Mouse (Mus musculus) adrenal gland, adult 2 months (tissue): ENCODE results near the gene Glud1. TPM values are rescaled to one million over a fixed set of nuclear protein-coding genes. Genes with fewer than 3 reads are reported as not detected.
"Not testable (repeated sequence)": the region's sequence is repeated elsewhere in the genome, so short reads cannot be mapped to it uniquely, and the experiment has no call there.

ENCODE experiments used
- DNase-seq: peaks from one replicate; pipeline ENCODE4 v3.0.0; 2021
- polyA plus RNA-seq: library from polyadenylated mRNA; depleted of rRNA; stranded (reverse); fragments of >200 nt; gene quantifications from 2 replicates; pipeline ENCODE4 v1.2.3, GENCODE M21; 2012
- total RNA-seq, 2 experiments: library from RNA; stranded (reverse); gene quantifications; 2 replicates each; pipeline ENCODE4 v1.2.3; 2021

Gene Glud1
- total and polyA plus RNA-seq, 3 experiments = 152 to 249 (median 184) TPM

DNA sequence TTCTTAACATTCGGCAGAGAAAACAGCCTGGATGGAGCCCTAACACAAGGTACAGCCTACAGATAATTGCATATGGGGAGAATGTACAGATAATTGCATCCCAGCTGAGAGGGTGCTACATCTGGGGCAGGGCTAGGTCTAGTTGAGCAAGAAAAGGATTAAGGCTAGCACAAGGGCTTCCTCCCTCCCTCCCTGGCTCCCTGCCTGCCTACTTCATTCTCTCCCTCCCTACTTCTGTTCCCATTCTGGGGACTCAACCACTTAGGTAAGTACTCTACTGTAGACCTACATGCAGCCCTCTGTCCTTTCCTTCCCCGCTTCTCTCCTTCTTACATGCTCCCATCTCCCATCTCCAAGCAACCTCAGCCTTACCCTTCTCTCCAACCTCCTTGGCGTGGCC, 42.8 kb downstream of the Glud1 start:
- no peak for DNase-seq

DNA sequence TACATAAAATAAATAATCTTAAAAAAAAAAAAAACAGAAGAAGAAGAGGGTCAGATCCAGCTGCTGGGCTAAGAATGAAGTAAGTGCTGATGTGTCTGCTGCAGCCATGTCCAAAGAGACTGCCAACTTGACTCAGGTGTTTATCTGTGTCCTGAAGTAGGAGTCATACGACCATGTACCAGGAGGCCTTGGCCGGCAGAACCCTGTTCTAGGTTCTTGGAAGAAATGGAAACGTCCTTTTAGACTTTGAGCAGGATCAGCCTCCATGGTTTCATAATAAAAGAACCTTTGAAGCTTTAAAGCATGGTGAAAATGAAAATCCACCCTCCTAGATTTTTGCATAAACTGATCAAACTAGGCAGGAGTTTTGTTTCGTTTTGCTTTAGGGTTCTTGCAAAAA, 43.9 kb downstream of the Glud1 start:
- DNase-seq = no peak

DNA sequence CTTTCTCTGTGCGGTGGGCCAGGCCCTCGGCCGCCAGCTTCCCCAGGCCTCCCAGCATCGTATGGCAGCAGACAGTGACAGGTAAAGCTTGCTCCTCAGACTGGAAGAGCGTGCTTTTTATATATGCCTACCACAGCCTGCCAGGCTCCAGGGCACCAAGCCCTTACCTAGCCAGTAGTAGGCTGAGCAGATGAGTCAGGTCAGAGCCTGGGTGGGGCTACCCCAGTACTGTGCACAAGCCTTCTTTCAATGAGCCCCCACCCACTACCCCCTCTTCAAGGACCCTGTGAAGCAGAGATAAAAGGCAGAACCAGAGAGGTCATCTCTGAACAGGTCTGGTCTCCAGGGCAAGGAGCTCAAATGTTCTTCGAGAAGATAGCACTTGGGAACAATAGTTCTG, 44.8 kb downstream of the Glud1 start, which contains the start of gene Fam25c:
Fam25c (minus strand) TSS at position 133 of the 400 bp plus-strand sequence.
- DNase-seq = no peak

DNA sequence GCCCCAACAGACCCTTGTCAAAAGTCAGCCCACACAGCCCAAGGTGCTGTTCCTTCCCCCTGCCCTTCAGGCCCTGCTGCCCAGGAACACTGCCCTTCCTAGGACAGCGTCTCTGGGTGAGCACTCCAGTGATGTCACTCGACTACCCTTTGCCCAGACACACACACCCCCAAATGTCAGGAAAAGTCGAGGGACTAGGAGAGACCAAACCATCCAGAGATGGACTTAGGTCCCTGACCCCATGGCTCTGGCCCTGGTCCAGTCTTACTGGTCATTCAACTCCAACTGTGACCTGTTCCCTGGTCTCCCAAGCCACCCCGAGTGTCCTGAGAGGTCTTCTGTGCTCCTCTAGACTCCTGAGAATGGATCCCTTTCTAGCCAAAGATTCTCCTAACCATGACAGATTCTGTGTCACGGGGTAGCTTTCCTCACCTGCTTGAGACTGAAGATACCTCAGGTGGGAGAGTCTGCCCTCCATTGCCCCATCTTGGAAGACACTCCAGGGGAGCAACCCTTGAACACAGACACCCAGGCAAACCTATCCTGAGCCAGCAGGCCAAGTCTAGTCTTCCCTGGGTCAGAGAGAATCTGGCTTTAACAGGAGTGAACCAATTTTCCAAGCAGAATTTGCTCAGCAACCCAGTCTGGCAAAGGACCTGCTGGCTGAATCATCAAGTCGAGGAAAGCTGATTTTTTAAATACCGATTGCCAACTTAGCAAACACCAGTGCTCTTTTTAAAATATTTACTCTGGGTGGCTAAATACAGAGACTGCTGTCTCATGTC, 47.3 kb downstream of the Glud1 start:
- peak; percentile 34 for DNase-seq

DNA sequence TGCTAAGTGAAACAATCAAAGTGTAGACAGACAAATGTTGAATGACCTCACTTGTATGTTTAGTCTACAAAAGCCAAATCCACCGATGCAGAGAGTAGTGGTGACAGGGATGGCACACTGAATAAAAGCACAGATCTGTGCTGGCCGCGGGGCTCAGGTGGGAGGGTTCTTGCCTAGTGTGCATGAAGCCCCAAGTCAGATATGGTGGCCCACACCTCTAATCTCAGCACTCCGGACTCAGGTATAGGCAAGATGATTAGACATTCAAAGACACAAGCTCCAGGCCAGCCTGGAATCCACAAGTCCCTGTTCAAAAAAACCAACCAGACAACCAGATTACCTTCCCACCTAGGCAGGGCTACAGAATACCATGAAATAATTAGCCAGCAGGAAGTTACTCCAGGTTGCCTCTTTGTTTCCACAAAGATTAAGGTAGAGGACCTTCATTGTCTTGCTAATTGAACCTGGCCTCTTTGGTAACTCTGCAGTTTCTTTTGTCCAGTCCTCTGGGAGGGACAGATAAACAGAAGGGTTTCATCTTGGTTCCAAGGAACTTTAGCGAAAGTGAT, 49.2 kb downstream of the Glud1 start:
- DNase-seq = no peak

DNA sequence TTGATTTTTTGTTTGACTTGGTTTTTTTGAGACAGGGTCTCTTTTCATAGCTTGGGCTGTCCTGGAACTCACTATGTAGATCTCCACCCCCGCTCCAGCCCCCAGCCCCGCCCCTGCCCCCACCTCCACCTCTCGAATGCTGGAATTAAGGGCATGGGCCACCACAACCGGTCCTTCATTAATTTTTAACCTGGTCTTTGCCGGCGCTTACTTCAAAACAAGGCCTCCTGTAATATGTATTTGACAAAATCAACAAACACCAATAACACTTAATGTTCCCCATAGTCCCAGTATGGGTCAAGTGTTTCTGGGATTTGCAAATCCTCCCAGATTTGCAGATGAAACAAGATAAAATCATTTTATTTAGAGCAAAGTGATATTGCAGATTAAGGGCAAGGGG, 49.7 kb downstream of the Glud1 start:
- no peak for DNase-seq

DNA sequence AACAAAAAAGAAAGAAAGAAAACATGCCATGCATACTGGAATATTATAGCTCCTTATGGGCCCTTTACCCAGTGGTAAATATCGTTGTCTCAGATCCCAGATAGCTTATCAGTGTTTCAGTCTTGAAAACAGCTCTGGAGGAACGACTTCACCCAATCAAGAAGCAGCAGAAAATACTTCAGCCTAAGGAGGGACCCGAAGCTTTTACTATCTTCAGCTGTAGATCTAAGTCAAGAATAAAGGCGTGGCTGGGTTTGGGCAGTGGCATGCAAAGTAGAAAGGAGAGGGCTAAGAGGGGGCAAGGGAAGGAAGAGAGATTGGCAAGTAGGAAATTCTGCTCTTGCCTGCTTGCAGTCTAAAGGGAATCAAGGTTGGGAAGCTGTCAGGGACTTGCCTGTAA, 51.6 kb downstream of the Glud1 start:
- DNase-seq = no peak

DNA sequence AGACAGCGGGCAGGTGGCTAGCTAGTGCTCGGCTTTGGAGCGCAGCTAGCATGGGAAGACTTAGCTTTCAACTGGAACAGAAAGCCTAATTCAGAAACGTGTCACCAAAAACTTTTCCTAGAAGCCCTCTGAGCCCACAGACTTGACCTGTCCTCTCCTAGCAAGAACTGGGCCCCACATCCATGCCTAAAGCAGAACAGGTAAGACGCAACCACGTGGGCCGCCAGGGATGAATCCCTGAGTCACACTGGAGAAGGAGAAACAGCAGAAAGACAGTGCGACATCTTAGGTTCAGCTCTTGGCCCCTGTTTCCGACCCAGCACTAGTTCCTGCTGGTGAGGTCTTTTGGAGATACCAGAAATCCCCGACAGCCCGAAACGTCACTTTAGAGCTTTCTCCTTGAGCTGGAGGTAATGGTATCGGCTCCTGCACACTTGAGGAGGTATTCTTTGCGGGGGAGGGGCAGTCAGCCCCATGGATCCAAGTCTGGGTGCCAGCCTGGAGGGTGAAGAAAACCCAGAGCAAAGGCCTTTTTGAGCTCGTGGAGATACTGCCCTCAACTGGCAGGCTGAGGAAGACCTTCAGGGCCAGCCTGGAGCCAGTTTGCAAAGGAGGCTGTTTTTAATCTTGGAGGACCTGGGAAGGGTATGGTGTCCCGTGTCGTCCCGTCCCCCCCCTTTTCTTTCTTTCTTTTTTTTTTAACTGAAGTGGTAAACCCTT, 52.4 kb downstream of the Glud1 start:
- DNase-seq = peak; percentile 87

DNA sequence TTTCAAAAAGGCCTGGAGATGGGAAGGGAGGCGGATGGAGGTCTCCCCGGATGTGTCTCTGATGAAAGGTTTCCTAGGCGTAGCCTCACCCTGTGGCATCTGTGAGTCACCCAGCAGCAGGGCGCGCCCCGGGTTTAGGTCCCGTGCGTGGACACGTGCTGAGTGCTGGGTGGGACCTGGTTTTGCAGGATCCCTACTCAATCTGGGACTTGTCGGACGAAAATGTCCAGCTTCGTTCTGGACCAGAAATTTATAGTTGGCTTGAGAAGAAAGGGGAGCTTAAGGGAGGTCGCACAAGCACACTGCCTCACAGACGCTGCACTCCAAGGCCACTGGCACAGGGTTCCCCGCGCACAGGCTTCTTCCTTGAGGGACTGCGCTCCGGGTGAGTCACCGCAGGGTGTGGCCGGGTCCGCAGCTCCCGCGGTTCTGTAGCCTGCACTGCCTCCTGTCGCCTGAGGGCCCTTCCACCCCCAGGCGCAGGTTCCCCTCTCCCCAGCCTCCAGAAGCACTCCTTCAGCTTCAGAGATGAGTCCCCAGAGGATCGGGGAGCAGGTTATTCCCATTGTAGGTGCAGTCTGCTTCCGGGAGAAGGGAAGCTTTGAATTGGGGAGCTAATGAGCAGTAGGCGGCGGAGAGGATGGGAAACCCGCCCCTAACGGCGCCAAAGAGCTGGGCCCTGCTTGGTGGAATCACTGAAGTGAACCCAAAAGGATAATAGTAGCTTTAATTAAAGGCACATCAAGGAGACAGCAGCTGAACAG, 53.1 kb downstream of the Glud1 start:
- DNase-seq = peak; percentile 93

DNA sequence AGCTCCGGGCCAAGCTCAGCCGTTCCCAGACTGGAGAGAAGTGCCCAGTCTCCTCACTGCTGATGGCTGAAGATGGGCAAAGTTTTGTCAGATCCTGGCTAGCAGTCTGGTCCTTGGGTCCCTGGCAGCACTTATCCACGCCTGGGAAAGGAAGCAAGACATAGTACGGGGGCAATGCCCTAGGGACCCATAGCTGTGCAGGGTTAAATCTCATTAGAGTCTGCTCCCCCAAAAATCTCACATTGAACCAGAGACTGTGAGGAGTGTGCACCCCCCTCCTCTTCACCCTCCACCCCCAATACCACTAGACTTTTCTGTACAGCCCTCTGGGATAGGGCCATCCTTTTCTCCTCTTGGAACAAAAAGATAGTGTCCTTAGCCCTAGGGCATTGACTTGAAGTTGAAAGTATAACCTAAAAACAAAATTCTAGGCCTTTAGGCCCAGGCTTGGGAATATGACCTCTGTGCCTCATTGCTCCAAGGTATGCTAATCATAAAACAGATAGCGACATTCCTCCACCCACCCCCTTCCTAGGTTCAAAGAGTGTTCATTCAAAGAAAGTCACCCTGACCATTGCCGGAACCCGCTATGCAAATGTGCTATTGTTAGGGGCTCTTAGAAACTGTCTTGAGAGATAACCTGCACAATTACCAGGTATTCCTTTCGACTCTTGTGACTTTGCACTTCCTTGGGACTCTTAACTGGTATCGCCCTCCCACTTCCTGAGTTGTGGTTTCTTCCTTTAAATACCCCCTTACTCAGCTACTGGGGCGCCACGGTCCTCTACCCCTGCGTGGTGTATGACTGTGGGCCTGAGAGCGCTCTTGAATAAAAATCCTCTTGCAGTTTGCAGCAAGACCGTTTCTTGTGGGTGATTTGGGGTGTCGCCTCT, 54.0 kb downstream of the Glud1 start:
- not testable (repeated sequence) for DNase-seq

DNA sequence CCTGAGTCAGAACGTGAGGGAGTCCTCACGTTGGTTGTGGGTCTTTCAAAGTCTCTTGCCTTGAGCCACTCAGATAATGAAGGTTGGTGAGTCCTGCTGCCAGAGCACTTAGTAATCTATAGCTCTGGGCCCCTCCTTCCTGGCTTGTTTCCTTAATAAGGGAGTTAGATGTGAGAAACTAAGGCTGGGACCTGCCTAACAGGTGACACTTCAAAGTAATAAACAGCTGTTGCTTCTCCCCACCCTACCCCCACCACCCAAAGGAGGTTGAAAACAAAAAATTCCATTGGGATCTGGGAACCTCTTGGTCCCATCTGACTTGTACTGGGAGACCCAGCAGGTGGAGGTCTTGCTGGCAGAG, 54.6 kb downstream of the Glud1 start:
- no peak for DNase-seq

DNA sequence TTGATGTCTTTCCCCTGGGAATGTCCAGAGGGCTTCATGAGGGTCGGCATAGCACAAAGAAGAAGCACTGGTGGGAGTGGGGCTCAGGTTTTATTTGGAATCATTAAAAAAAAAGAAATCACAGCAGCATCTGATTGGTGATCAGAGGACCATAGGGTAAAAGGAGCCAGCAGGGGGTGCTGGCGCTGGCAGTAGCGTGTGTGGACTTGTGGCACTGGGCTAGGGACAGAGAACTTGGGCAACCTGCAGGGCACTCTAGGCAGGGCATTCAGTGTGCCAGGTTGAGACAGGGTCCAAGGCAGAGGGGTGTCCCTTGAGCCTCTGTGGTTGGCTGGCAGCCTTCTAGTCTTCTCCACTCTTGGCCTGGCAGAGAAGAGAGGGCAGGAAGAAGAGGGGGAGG, 59.7 kb downstream of the Glud1 start:
- DNase-seq = no peak

DNA sequence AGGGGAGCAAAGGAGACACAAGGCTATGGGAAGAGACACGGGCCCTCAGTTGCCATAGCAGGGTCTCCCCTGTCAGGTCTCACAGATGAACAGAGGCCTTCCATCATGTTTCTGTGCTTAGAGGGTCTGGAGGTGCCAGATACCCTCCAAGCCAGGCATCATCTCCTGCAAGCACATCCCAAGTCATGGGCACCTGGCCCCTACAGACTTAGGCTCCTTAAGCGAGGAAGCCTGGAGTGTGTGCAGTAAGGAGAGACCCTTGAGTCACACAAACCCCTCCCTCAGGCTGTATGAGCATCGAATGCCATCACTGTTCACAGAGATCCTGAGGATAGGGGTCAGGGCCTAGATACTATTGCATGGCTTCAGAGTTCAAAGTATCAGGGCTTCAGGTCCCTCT, 60.4 kb downstream of the Glud1 start:
- no peak for DNase-seq

DNA sequence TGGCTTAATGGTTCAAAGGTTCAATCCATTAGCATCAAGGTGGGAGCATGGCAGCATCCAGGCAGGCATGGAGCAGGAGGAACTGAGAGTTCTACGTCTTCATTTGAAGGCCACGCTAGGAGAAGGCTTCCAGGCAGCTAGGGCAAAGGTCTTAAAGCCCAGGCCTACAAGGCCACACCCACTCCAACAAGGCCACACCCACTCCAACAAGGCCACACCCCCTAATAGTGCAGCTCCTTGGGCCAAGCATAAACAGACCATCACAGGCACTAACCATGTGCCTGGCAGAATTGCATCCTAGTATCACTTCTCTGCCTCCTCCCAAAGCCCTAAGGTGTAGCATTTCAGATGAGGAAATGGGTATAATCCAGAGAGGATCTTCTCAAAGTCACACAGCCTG, 61.2 kb downstream of the Glud1 start:
- DNase-seq = no peak

DNA sequence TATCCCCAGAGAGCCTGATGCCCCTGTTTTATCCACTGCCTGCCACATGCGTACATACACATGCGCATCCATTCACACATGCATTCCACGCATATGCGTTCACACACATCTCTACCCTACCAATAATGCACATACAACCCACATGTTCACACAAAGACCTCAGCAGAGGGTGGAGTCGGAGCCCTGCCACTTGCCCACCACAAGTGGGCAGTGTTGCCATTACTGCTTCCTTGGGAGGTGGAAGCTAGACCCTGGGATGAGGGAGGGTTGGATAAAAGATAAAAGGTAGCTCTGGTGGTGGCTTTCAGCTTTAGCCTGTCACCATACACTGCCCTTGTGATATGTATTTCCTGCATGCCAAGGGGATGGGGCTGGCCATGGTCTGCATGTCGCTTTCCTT, 62.1 kb downstream of the Glud1 start:
- DNase-seq = peak; percentile 59

DNA sequence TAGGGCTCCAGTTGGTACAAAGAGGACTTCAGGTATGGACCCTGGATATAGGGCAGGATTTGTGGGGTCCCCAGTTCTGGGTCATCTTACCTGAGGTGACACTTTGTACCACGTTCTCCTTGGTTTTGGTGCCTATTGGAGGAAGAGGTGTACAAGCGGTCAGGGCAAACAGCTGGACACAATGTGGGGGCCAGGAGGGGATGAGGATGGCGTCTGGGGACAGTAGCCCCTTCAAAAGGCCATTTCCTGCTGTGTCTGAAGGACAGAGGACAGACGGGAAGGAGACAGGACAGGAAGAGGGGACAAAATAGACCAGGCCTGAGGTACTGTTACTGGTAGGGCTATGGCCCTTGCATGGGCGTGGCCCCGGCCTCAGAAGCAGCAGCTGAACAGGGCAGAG, 63.1 kb downstream of the Glud1 start:
- no peak for DNase-seq

DNA sequence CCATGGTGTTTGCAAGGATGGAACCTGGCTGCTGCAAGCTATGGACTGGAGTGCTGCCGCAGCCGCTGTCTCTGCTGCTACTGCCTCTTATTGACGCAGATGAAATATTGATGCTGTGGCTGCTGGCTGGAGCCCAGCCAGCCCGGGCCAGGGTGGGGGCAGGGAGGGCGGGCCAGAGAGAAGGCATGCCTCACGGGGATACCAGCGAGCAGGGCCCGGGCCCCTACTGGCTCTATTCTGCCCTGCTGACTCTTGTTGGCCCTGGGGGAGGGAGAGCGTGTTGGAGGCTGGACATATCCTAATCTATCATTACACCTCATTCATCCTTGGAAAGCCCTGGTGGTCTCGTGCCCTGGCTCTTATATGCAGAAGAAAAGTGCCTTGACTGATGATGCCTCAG, 64.0 kb downstream of the Glud1 start, which contains the start of gene Sncg:
Sncg (minus strand) TSS at position 213 of the 400 bp plus-strand sequence.
- DNase-seq = peak; percentile 36

DNA sequence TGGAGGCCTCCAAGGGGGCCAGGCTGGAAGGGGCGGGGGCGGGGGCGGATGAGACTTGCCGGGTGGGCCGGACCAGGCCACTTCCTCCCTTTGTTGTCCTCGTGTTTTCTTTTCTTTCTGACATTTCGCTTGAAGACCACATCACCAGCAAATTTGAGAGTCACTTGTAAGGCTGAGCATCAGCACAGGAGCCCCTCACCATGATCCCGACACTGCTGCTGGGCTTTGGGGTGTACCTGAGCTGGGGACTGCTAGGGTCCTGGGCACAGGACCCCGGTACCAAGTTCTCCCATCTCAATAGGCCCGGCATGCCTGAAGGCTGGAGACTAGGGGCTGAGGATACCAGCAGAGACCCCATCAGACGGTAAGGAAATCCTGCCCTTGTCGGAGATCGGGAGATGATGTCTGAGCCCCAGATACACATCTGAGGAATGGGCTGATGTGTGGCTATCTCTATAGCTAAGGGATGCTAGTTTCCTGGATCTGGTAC, 64.9 kb downstream of the Glud1 start, which contains the start of gene Mmrn2:
Mmrn2 (plus strand) TSS at position 51 of the 490 bp plus-strand sequence.
- no peak for DNase-seq

DNA sequence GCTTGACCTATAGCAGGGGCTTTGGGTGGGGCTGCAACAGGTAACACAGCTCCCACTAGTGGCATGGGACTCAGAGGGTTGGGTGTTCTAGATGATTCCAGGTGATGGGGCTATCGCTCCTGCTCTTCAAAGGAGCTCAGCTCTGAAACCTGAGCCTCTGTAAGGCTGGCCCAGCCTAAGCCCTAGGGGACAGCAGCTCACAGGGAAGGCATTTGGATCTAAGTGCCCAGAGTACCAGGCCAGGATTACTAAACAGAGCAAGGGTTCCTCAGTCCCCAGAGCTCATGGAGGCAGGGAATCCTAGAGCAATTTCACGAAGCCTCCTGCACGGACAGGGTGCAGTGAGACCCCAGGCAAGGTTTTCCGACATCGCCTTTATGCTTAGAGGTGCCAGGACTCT, 65.4 kb downstream of the Glud1 start:
- DNase-seq = no peak

DNA sequence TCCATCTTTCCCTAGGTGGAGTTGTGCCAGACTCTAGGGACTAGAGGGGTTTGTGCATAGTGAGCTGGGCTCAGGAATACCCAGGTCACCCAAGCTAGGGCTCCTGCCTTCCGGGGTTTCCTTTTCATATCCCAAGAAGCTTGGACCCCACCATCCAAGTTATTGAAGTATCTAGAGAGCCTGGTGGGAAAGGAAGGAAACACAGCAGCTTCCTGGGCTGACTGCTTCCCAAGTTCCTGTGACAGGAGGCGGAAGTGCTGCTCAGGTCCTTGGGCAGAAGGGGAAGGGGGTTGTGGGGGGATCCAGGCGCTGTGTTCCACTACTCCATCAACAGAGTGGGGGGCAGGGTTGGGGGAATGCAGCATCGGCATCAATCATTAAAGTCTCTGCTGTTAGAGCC, 66.6 kb downstream of the Glud1 start:
- no peak for DNase-seq
